ENCODE assay signal across 11 mouse cellular contexts in genomic region chr16:23350802-23351201, GRCm38 (mm10).
DNase-seq lines count a peak whose midpoint lies in the region; ATAC-seq lines count a peak whose summit lies in the region.
"Had no signal": no experiment of that assay in that cellular context is flagged by ENCODE, and none has a peak within 500 bp of the region (broad histone marks: within the 10 kb centered on the region; RNA-seq: fewer than 3 reads in every experiment).

No protein-coding gene starts in this region.

- no peak overlapping the region for H3K4me2 ChIP-seq in forebrain, embryonic 13.5 days
- no peak overlapping the region for H3K4me2 ChIP-seq in forebrain, embryonic 12.5 days
- H3K4me2 ChIP-seq in midbrain, embryonic 11.5 days: no peak overlapping the region
- H3K4me2 ChIP-seq in forebrain, embryonic 14.5 days (ENCODE audit: low read length): no peak overlapping the region
- H3K4me2 ChIP-seq: embryonic facial prominence, embryonic 12.5 days; heart, embryonic 12.5 days had no signal

- no peaks in the 10 kb centered on the region for H3K9me3 ChIP-seq in forebrain, embryonic 13.5 days (replicated peaks)
- H3K9me3 ChIP-seq in forebrain, embryonic 12.5 days: no peaks in the 10 kb centered on the region
- no peaks in the 10 kb centered on the region for H3K9me3 ChIP-seq in midbrain, embryonic 10.5 days (replicated peaks)
- no peaks in the 10 kb centered on the region for H3K9me3 ChIP-seq in midbrain, embryonic 11.5 days (ENCODE audit: control insufficient read depth, low read length)
- no peaks in the 10 kb centered on the region for H3K9me3 ChIP-seq in forebrain, embryonic 14.5 days (replicated peaks; ENCODE audit: control insufficient read depth, low read length)
- H3K9me3 ChIP-seq: embryonic facial prominence, embryonic 12.5 days; heart, embryonic 12.5 days had no signal

- 0 out of 2 replicates have a peak, but pooled peaks have one; percentile 38 for ATAC-seq in forebrain, embryonic 13.5 days
- no peak; the same call in 1 of the 2 replicates for ATAC-seq in forebrain, embryonic 12.5 days (ENCODE audit: low FRiP score)
- ATAC-seq in midbrain, embryonic 11.5 days (ENCODE audit: low FRiP score): no peak
- peak; percentile 29 for ATAC-seq in forebrain, embryonic 14.5 days

- H3K27ac ChIP-seq in forebrain, embryonic 13.5 days: no peak overlapping the region
- no peak overlapping the region for H3K27ac ChIP-seq in forebrain, embryonic 12.5 days
- H3K27ac ChIP-seq in midbrain, embryonic 10.5 days (replicated peaks): 0 out of 2 replicates have a peak overlapping the region, but pooled peaks have one; percentile 13
- H3K27ac ChIP-seq in midbrain, embryonic 11.5 days (ENCODE audit: low read depth, low read length): no peak overlapping the region
- no peak overlapping the region for H3K27ac ChIP-seq in forebrain, embryonic 14.5 days (ENCODE audit: low read depth, low read length)
- H3K27ac ChIP-seq: embryonic facial prominence, embryonic 12.5 days had no signal

- WGBS in forebrain, embryonic 13.5 days: 7% methylated on average over 2 of the region's 2 CpGs
- 25% methylated on average over 2 of the region's 2 CpGs for WGBS in forebrain, embryonic 12.5 days
- WGBS in midbrain, embryonic 10.5 days: 40% methylated on average over 2 of the region's 2 CpGs
- 27% methylated on average over 2 of the region's 2 CpGs for WGBS in midbrain, embryonic 11.5 days
- WGBS in forebrain, embryonic 14.5 days: 8% methylated on average over 2 of the region's 2 CpGs

- DNase-seq in midbrain, embryonic 10.5 days (ENCODE audit: low spot score): no peak
- no peak for DNase-seq in midbrain, embryonic 11.5 days (ENCODE audit: low spot score, missing footprints)
- peak; percentile 38 for DNase-seq in forebrain, embryonic 14.5 days (ENCODE audit: low spot score)
- peak; percentile 86 for DNase-seq in thymus, postnatal 0 days (ENCODE audit: low spot score)
- DNase-seq in natural killer cell, adult 2 months (ENCODE audit: low spot score in 2 of 2): no peak
- DNase-seq in adrenal gland, postnatal 25 days: no peak
- DNase-seq: kidney, adult 11 months had no signal

- H3K4me3 ChIP-seq in forebrain, embryonic 13.5 days: no peak overlapping the region
- no peak overlapping the region for H3K4me3 ChIP-seq in forebrain, embryonic 12.5 days (replicated peaks)
- H3K4me3 ChIP-seq in midbrain, embryonic 10.5 days: no peak overlapping the region
- H3K4me3 ChIP-seq in midbrain, embryonic 11.5 days (ENCODE audit: low read depth, low read length): no peak overlapping the region
- no peak overlapping the region for H3K4me3 ChIP-seq in forebrain, embryonic 14.5 days (ENCODE audit: low read depth, low read length)
- H3K4me3 ChIP-seq: embryonic facial prominence, embryonic 12.5 days; heart, embryonic 12.5 days had no signal

- peaks cover 12% of the 10 kb centered on the region; the same call in 1 of the 2 replicates for H3K36me3 ChIP-seq in forebrain, embryonic 13.5 days (ENCODE audit: poor library complexity, severe bottlenecking)
- H3K36me3 ChIP-seq in forebrain, embryonic 12.5 days (replicated peaks): peaks cover 6% of the 10 kb centered on the region
- peaks cover 9% of the 10 kb centered on the region for H3K36me3 ChIP-seq in midbrain, embryonic 10.5 days
- no peaks in the 10 kb centered on the region for H3K36me3 ChIP-seq in midbrain, embryonic 11.5 days (ENCODE audit: control insufficient read depth, insufficient read depth, low read length)
- peaks cover 10% of the 10 kb centered on the region for H3K36me3 ChIP-seq in forebrain, embryonic 14.5 days (ENCODE audit: control insufficient read depth, insufficient read depth, low read length)

- no peak overlapping the region for H3K9ac ChIP-seq in forebrain, embryonic 13.5 days
- no peak overlapping the region for H3K9ac ChIP-seq in forebrain, embryonic 12.5 days
- no peak overlapping the region for H3K9ac ChIP-seq in midbrain, embryonic 11.5 days (ENCODE audit: low read length)
- no peak overlapping the region for H3K9ac ChIP-seq in forebrain, embryonic 14.5 days (ENCODE audit: low read length)
- H3K9ac ChIP-seq: embryonic facial prominence, embryonic 12.5 days; heart, embryonic 12.5 days had no signal

- H3K27me3 ChIP-seq in forebrain, embryonic 13.5 days: no peaks in the 10 kb centered on the region
- no peaks in the 10 kb centered on the region for H3K27me3 ChIP-seq in forebrain, embryonic 12.5 days
- no peaks in the 10 kb centered on the region for H3K27me3 ChIP-seq in midbrain, embryonic 10.5 days (ENCODE audit: low read depth, poor library complexity, severe bottlenecking)
- no peaks in the 10 kb centered on the region for H3K27me3 ChIP-seq in midbrain, embryonic 11.5 days (ENCODE audit: control insufficient read depth, insufficient read depth, low read length)
- H3K27me3 ChIP-seq in forebrain, embryonic 14.5 days (replicated peaks; ENCODE audit: control insufficient read depth, insufficient read depth, low read length): no peaks in the 10 kb centered on the region
- H3K27me3 ChIP-seq: embryonic facial prominence, embryonic 12.5 days; heart, embryonic 12.5 days had no signal

- peaks cover 13% of the 10 kb centered on the region for H3K4me1 ChIP-seq in forebrain, embryonic 13.5 days
- H3K4me1 ChIP-seq in forebrain, embryonic 12.5 days: peaks cover 12% of the 10 kb centered on the region
- peaks cover 13% of the 10 kb centered on the region for H3K4me1 ChIP-seq in midbrain, embryonic 10.5 days
- H3K4me1 ChIP-seq in midbrain, embryonic 11.5 days (ENCODE audit: control insufficient read depth, insufficient read depth, low read length): peaks cover 6% of the 10 kb centered on the region
- H3K4me1 ChIP-seq in forebrain, embryonic 14.5 days (ENCODE audit: control insufficient read depth, insufficient read depth, low read length): peaks cover 6% of the 10 kb centered on the region
- H3K4me1 ChIP-seq: heart, embryonic 12.5 days had no signal

Comparison
In these comparisons a context has a peak if more than half of its experiments do, and no peak if none do; other contexts are left out.
1. ATAC-seq: peak in forebrain, embryonic 13.5 days (single experiment) and forebrain, embryonic 14.5 days (single experiment); none in forebrain, embryonic 12.5 days (single experiment) and midbrain, embryonic 11.5 days (single experiment).
2. DNase-seq: peak in forebrain, embryonic 14.5 days (single experiment) and thymus, postnatal 0 days (single experiment); none in midbrain, embryonic 10.5 days (single experiment), midbrain, embryonic 11.5 days (single experiment), natural killer cell, adult 2 months (0 of 2) and adrenal gland, postnatal 25 days (single experiment).